Comparison of ENCODE assay signal across 8 mouse cellular contexts in the genomic region with DNA sequence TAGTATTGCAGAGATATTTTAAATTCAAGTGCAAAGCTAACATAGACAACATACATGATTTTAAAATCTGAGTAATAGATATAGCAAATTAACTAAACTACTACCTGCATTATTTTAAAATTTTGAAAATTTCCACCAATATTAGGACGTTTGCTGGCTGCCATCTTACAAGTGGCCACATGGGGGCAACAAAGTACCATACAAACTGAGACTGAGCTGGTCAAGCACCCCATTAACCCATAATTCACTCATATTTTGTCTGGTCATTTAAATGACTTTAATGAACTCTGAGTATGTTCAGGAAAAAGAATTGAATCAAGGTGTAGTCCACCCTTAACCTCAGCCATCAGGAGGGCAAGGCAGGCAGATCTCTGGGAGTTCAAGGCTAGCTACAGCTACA. TPM values are rescaled to one million over a fixed set of nuclear protein-coding genes. Genes with fewer than 3 reads are reported as not detected.
DNase-seq lines count a peak whose midpoint lies in the region; ATAC-seq and TF ChIP-seq lines count a peak whose summit lies in the region.

No protein-coding gene starts in this region.

- H3K4me3 ChIP-seq in heart, embryonic 12.5 days: no peak overlapping the region
- H3K4me3 ChIP-seq in liver, postnatal 0 days (ENCODE audit: low read depth, low read length): no peak overlapping the region

- peaks cover 5% of the 10 kb centered on the region; the same call in 1 of the 2 replicates for H3K4me1 ChIP-seq in heart, embryonic 12.5 days (replicated peaks)
- H3K4me1 ChIP-seq in liver, postnatal 0 days (ENCODE audit: insufficient read depth): peaks cover 8% of the 10 kb centered on the region

- TF ChIP-seq CTCF in liver, postnatal 0 days (IDR thresholded peaks at IDR 0.05; ENCODE audit: low read depth): peak; percentile 89

- peaks cover 9% of the 10 kb centered on the region for H3K27me3 ChIP-seq in heart, embryonic 12.5 days (replicated peaks)
- no peaks in the 10 kb centered on the region for H3K27me3 ChIP-seq in liver, postnatal 0 days (ENCODE audit: insufficient read depth, low read length)

- DNase-seq in heart, adult 11 months: peak; percentile 92
- peak; percentile 80 for DNase-seq in testis, postnatal 10 days (ENCODE audit: low spot score)
- no peak for DNase-seq in testis, postnatal 14 days (ENCODE audit: low spot score)
- peak; percentile 73 for DNase-seq in cerebellum, adult 8-10 months
- peak; percentile 67 to 81 for DNase-seq in heart, postnatal 10 days
- DNase-seq in liver, postnatal 0 days: peak; percentile 69
- DNase-seq in spleen, postnatal 4 days (ENCODE audit: low spot score in 2 of 2): peak; percentile 30 to 72

- intact Hi-C loops in heart, postnatal 10 days (cut with DNase I): loop anchor here (1.0 to 5.0 kb wide), 2 partner anchors 82 to 301 kb away; no protein-coding TSS in a partner anchor

- TF ChIP-seq EP300 in liver, postnatal 0 days (IDR thresholded peaks at IDR 0.05; ENCODE audit: low read depth): no peak

- no peaks in the 10 kb centered on the region for H3K36me3 ChIP-seq in heart, embryonic 12.5 days
- H3K36me3 ChIP-seq in liver, postnatal 0 days (replicated peaks; ENCODE audit: insufficient read depth, low read length): no peaks in the 10 kb centered on the region

- no peak overlapping the region for H3K27ac ChIP-seq in heart, embryonic 12.5 days (ENCODE audit: poor library complexity, severe bottlenecking)
- no peak overlapping the region for H3K27ac ChIP-seq in liver, postnatal 0 days (ENCODE audit: low read depth)

- H3K9ac ChIP-seq in heart, embryonic 12.5 days: no peak overlapping the region
- H3K9ac ChIP-seq in liver, postnatal 0 days (replicated peaks): no peak overlapping the region

- WGBS in heart, embryonic 12.5 days: 0% methylated on average over 1 of the region's 1 CpGs
- 0% methylated on average over 1 of the region's 1 CpGs for WGBS in liver, postnatal 0 days (ENCODE audit: insufficient replicate concordance)

- no peak overlapping the region for H3K4me2 ChIP-seq in heart, embryonic 12.5 days
- no peak overlapping the region for H3K4me2 ChIP-seq in liver, postnatal 0 days (ENCODE audit: low read depth, low read length)

- ATAC-seq in heart, embryonic 12.5 days (ENCODE audit: insufficient number of reproducible peaks, low FRiP score): no peak
- no peak for ATAC-seq in liver, postnatal 0 days

- no peaks in the 10 kb centered on the region for H3K9me3 ChIP-seq in heart, embryonic 12.5 days (replicated peaks)
- no peaks in the 10 kb centered on the region for H3K9me3 ChIP-seq in liver, postnatal 0 days (ENCODE audit: low read length)

RNA-seq across cellular contexts. Expression of gene Rad18, which starts 3.9 kb away (rescaled TPM):
- polyA plus RNA-seq in heart, embryonic 12.5 days (2016; fragmentation: Nextera tagmentation; extraction: Ambion mirVana): 28.8 and 30.7 TPM in 2 replicates
- 1 to 10 TPM; 6.3 to 6.6 TPM for total RNA-seq in heart, postnatal 10 days (2021)
- 11.8 and 14.4 TPM in 2 replicates for polyA plus RNA-seq in liver, postnatal 0 days (2015; fragmentation: Nextera tagmentation; extraction: Ambion mirVana)
